Mouse (Mus musculus): ENCODE measurements around the gene Slc25a12.
A peak's percentile ranks its signal among the peaks of the same experiment; 100 is the strongest.

Gene Slc25a12

DNA sequence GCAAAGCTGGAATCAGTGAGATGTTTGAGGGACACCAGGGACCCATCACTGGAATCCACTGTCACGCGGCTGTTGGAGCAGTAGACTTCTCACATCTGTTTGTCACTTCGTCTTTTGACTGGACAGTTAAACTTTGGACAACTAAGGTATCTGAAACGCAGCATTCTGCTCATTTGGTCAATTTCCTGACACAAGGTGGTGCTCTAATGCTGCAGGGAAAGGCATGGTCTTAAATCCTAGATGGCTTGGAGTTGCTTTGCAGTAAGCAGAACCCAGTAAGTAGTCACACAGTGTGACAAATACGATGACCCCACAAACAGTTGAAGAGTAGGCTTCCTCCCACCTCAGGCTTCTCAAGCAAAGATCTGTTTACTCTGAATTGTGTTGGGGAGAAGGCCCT is 116.7 kb downstream of the Slc25a12 start:
- no peak for DNase-seq (ENCODE audit: low spot score in 2 of 2)

GRCm38 (mm10) chr2:71248071-71248470 is 119.5 kb downstream of the Slc25a12 start:
- DNase-seq (ENCODE audit: low spot score in 2 of 2): no peak

GRCm38 (mm10) chr2:71246096-71246495 is 121.5 kb downstream of the Slc25a12 start:
- DNase-seq (ENCODE audit: low spot score in 2 of 2): no peak

- peak; percentile 17 to 20 for DNase-seq (ENCODE audit: low spot score in 2 of 2)
Measured at GRCm38 (mm10) chr2:71245416-71245815, 122.1 kb downstream of the Slc25a12 start.

DNA sequence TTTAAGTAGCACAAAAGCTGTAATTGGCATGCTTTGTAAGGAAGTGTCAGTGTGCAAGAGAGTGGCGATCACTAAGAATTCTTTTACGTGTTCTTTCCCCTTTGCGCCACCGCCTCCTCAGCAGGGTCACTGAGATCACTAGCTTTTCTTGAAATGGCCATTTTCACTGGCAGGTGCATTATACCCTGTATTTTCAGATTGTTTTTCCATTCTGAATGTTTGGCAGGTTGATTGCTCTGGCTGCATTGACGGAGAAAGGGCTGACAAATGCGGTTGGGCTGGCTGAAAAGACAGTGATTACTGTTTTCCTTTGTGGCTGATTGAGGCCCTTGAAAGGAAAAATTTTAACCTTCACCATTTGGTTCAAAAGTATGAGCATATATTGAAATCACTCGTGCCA is 122.7 kb downstream of the Slc25a12 start:
- no peak for DNase-seq (ENCODE audit: low spot score in 2 of 2)

DNA sequence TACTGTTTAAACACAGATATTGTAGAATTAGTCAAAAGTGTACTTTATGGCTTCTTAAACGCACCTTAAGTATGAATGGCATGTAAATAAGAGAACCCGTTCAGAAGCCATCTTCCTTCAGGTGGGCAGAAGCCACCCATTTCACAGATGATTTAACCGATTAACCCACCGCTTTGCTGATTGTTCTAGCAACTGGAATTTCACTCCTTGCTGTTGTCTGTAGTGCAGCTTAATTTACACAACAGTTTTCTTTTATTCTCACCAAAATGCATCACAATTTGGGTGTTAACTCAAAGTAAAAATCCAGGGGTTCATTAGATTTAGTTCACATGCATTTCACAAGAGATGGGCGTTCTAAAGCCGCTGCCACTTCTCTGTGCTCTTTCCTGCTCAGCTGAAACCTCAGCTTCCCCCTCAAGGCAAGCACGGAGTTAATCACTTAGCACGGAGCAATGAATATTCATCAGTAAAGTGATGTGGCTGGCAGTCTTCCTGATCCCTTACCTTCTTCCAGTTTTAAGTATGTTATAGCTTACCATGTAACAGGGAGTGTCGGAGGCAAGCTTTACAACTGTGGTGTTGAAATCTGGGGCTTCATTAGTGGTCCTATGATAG is 124.4 kb downstream of the Slc25a12 start:
- no peak for DNase-seq (ENCODE audit: low spot score in 2 of 2)

- no peak for DNase-seq (ENCODE audit: low spot score in 2 of 2)
Measured at GRCm38 (mm10) chr2:71242180-71242579, 125.4 kb downstream of the Slc25a12 start.

DNA sequence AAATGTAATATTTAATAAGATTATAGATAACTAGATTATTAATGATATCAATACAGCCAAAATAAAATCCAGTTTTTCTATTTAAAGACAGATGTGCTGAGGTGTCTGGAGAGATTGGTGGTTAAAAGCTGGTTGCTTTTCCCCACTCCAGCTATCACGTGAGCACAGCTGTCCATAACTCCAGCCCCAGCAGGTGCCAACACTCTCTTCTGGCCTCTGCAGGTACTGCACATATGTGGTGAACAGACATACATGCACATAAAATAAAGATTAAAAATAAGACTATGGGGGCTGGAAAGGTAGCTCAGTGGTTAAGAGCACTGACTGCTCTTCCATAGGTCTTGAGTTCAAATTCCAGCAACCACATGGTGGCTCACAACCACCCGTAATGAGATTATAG is 126.0 kb downstream of the Slc25a12 start:
- no peak for DNase-seq (ENCODE audit: low spot score in 2 of 2)

DNA sequence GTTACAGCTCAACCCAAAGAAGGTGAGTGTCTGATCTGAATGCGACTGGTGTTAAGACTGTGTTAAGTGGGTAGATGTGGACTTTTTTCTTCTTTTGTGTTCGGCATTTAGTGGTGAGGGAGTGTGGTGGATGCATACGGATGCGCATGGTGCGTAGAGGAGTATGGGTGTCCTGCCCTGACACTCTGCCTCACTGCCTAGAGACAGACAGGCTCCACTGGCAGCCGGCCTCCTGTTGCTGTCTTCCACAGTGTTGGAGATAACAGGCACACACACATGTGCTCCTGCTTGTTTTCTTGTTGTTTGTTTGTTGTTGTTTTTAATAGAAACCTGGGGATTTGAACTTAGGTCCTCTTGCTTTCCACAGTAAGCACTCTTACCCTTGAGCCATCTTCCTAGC is 131.5 kb downstream of the Slc25a12 start:
- no peak for DNase-seq (ENCODE audit: low spot score in 2 of 2)

GRCm38 (mm10) chr2:71235420-71235819 is 132.1 kb downstream of the Slc25a12 start:
- no peak for DNase-seq (ENCODE audit: low spot score in 2 of 2)

DNA sequence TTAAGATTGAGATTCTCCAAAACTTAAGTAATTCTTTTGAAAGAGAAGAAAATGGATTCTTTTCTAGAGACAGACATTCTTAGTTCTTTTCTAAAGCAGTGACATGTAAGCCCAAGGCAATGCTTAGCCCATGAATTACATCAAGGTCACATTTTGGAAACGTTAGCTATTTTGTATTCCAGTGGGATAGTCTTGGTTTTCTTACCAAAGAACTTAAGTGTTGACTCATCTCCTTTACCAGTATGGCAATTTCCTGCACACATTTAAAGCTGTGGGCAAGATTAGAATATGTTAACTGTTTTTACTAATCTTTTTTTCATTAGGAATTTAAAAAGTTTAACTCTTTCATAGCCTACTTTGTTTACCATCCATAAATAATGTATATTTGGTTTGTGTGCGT is 134.6 kb downstream of the Slc25a12 start:
- DNase-seq (ENCODE audit: low spot score in 2 of 2): no peak

DNA sequence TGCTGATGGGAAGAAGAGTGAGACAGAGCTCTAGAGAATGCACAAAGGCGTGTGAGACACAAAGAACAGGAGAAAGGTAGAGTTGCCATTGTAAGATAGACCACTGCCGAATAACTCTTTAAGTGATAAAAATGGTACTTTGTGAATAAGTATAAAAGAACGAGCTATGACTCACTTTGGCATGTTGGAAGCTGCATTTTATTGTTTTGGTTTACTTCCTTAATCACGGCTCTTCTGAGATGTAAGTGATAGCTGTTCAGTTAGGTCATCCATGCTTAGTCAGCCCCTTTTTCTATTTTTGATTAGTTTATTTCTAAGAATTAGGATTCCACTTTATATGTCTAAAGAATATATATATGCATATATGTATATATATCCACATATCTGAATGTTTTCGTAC is 135.6 kb downstream of the Slc25a12 start:
- DNase-seq (ENCODE audit: low spot score in 2 of 2): no peak

GRCm38 (mm10) chr2:71229603-71230002 is 137.9 kb downstream of the Slc25a12 start:
- no peak for DNase-seq (ENCODE audit: low spot score in 2 of 2)

GRCm38 (mm10) chr2:71227398-71227797 is 140.2 kb downstream of the Slc25a12 start:
- DNase-seq (ENCODE audit: low spot score in 2 of 2): no peak

Data from frontal cortex, postnatal 25 days (tissue).